Mouse (Mus musculus) 3T3-L1 (cell line): ENCODE measurements at regions not wholly inside any gene's neighbourhood (a gene's known extent, or its start where the extent isn't known, plus 50 kb on each side); places are given as distances from the start of the nearest gene placed in this dataset.

ENCODE experiments used
- DNase-seq: peaks from one replicate; pipeline ENCODE4 v3.0.0-alpha.2; 2015; ENCODE audit warnings: low read depth, low spot score

DNA sequence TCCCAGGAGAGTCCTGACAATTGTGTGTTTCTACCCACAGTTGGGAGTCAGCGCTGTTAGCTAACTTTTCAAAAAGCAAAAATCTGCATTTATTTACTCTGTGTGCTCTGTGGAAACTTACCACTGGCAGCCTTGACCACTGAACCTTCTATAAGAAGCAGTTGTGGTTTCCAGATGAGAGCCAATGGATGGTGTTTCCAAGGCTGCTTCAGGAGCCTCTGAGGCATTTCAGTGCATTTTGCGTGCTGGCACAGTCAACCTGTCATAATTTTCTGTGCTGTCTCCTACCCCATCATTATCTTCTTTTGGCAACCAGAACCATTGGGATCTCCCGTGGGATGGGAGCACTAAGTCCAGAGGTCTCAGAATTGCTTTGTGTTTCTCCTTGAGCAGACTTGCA lies 60.3 kb downstream of the 4930544G11Rik start:
- no peak for DNase-seq

DNA sequence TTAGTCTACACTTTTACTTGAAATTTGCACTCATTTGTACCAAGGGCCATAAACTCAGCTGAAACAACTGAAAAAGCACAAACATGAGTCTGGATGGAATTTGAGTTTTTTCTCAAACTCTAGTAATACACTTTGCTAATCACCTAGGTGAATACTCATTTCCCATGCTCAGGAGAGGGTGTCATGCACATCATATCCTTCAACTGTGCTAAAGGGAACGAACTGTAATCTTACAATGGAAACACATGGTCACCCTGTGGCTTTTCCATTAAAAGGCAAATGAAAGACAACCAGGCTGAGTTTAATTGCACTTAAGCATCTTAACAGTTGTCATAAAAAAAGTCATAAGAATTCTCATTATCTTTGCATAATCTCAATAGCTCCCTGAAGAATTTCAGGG lies 71.1 kb downstream of the 4930544G11Rik start:
- no peak for DNase-seq

DNA sequence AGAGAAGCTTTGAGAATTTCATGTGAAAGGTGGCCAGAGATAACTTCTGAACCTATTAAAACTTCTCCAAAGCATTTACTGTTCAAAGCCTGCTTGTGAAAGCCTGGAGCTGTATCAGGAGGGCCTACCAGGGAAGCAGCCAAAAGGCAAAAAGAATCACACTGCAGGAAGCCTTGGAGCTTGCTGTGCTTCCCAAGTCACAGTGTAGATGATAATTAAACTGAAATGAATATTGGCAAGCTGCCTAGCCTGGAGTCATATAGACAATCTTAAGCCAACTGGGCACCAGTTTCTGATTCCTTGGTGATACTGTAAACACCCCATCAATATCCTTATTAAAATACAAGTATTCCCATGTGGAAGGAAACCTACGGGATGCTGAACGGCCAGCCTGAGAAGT lies 84.4 kb downstream of the 4930544G11Rik start:
- no peak for DNase-seq

DNA sequence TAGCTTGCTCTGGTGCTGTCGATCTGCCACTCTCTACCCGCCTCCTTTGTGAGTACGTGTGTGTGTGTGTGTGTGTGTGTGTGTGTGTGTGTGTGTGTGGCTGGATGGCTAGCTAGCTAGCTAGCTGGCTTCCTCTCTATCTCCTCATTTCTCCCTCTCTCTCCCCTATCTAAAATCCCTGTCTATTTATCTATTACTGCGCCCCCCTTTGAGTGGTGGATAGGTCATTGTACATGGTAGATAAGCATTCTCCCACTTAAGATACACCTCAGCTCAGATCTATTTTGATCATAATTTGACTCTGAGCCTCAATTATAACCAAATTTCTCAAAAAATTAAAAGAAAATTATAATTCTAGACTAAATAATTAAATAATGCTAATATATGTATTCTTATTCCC lies 99.4 kb downstream of the 4930544G11Rik start:
- no peak for DNase-seq

DNA sequence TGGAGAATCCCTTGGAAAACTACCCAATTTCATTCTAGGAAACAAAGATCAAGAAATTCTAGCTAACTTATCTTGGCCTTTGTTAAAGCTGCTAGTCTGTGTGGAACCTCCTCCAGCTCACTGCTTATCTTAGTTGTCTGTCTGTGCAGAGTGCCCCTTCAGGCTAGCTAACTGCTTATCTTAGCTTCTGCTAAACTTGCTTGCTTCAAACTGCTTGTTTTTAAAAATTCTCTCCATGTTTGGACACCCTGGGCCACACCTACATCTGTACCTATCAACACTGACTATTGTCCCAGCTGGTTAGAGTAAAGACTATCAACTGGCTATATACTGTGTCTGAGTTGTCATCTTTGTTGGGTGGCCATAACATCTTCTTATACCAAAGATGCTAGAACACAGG lies 100.0 kb downstream of the 4930544G11Rik start:
- no peak for DNase-seq

DNA sequence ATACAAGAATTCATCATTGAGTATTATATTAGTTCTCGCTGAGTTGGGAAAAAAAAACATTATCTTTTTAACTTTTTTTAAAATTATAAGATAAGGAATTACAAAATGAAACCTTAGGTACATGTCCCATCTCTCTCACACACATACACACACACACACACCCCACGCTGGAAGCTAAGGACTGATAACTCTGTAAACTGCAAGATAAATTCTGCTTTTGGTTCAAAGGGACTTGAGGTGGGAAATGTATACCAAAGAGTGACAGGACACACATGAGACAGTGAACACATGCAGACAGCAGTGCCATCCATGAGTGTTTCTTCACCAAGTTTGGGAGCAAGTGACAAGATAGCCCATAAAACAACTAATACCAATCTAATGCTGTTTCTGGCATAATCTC lies 100.8 kb downstream of the 4930544G11Rik start:
- DNase-seq: no peak

DNA sequence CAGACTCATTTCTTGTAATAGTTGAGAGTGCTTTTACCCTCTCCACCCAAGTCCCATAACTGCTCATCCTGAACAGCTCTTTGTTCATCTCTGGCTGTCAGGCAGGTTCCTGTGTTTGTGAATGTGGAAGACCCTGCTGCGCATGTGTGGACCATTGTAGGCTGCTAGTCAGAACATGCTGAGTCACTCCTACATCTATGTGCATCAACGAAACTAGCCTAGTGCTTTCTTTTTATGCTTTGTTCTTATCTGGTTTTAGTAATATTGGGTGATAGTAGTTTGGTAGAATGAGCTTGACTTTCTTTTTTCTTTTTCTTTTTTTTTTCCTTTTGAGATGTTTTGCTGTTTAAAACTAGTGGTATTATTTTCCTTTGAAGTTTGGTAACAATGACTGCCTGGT lies 116.5 kb downstream of the 4930544G11Rik start:
- DNase-seq: peak; percentile 12

DNA sequence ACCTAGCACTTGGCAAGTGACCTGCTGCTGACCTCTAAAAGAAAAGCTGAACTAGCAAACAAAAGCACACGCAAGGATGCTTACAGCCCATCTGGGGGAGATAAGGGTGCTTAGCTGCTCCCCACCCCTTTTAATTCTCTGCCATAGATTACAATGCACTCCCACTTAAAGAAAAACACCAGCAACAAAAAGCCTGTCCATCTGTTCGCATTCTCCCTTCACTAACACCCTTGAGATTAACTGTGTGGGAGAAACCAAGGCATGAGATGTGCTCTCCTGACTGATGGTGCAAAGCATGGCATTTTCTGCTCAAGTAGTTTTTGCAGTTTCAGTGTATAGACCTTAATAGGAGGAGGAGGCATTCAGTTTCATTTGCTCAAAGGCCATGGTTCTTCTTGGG lies 125.0 kb downstream of the 4930544G11Rik start:
- DNase-seq: no peak

DNA sequence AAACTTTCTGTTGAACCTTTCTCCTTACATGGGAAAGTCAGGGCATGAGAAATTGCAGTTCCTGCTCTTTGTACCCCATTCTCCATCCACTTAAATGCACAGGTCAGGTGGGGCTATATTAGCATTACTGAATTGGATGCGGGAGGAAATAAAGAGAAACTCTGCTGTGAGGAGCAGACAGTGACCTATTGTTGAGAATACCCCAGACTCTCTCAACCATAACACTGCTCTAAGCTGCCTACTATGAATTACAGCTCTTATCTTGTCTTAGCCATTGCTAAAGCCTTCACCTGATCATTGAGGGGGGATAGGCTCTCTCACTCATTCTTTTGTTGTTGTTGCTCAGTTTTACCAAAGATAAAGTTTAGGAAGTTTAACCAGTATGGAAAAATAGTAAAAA lies 126.4 kb downstream of the 4930544G11Rik start:
- DNase-seq: no peak

DNA sequence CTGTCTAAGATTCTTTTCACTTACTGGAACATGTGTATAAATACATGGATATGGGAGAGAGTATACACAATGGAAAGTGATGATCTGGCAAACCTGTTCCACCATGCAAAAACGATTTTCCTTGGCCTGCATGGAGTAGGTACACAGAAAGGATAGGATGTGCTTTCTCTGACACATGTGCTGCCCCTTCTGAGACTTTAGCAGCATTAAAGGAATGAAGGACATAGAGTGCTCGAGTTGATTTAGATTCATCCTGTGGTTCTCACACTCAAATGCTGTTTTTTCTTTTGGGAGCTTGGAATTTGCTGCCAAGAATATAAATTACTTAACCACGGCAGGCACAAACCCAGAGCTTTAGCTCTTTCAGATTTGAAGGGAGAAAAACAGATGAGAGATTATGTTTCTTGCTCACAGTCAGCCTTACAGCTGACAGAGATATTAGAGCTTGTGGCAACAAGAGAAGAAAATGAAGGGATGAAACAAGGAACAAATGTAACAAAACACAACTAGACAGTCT lies 149.2 kb downstream of the 4930544G11Rik start:
- no peak for DNase-seq

DNA sequence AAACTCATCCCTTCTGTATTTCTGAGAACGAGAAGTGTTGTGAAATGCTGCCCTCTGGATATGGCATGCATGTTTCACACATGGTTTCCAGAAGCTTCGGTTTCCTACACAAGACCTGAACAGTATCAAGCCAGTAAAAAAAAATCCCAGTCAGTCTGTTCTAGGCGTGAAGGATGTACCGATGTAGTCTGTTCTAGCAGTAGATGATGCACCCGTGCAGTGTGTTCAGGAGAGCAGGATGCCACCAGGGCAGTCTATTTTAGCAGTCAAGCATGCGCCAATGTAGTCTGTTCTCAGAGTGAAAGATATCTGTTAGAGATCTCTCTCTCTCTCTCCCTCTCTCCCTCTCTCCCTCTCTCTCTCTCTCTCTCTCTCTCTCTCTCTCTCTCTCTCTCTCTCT lies 162.0 kb downstream of the 4930544G11Rik start:
- DNase-seq: no peak

DNA sequence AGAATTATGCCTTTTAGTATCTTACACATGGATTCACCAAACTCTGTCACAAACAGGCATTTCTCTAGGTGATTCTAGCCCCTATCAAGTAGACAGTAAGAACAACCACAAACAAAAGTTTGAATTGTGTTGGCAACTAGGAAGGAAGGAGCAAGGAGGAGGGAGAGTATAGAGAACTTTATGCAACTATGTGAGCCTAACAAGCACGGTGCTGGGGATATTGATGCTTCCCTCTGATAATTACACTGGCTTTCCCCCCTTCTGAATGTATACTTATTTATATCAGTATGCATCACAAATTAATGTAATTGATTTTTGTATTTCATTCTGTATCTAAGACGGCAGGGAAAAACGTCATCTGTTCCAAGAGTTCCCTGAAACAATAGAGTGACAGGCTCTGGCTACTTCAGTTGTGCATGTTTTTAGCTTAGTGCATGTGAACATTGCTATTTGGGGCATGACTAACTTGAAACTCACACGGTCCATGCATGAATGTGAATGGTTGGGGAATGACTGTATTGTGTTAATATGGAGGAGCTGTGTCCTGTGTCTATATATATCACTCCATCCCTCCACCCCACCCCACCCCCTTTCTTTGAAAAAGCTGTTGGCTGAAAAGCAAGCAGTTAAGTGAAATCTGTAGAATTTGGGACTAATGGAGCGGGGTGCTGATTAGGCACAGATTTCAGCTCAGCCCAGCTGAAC lies 169.2 kb downstream of the 4930544G11Rik start:
- DNase-seq: no peak

DNA sequence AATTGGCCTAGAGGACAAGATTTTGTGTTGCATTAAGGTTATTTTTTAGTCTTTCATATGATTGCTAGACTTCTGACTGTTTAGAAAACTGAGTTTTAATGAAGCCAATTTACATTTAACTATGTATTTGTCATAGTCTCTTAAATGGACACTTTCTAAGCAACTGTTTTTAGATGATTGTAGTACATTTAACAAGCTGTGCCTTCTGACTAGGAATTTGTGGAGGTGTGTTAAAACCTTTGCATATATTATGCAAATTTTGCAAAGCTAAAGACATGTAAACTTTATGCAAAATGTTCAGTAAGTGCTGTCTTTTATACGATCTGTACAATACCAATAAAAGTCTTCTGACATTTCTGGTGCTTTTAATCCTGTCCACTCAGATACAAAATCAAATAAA lies 171.9 kb downstream of the 4930544G11Rik start:
- DNase-seq: no peak

DNA sequence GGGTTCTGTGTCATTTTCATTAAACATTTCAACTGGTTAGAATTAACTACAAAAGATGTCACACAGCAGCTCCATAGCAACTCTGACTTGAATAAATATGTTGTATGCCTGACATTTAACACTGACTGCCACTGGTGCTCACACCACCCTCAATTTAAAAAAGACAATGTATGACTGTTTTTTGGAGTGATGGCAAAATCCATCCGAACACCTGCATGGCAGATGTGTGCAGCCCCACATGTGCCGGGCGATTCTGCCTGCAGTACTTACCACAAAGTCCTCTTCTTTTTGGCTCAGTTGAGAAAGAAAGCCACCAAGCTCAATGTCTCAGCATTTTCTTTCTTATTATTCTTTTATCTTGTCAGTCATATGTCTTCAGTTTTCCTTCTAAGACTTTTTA lies 199.4 kb downstream of the 4930544G11Rik start:
- DNase-seq: no peak

DNA sequence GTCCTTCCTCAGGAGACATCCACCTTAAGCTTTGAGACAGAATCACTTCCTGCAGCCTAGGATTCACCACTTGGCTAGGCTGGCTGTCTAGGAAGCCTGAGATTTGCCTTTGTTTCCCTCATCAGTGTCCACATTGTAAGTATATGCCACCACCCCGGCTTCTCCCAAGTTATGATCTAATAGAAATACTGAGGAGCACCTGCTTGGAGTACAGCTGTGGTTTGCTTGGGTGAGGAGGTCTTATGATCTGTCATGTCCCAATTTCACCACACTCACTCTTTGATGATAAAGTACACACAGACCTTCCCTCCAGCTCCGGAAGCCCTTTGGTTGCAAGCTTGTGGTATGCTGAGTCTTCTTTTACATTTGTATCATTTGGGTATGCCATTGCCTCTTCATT lies 202.4 kb downstream of the 4930544G11Rik start:
- DNase-seq: no peak

DNA sequence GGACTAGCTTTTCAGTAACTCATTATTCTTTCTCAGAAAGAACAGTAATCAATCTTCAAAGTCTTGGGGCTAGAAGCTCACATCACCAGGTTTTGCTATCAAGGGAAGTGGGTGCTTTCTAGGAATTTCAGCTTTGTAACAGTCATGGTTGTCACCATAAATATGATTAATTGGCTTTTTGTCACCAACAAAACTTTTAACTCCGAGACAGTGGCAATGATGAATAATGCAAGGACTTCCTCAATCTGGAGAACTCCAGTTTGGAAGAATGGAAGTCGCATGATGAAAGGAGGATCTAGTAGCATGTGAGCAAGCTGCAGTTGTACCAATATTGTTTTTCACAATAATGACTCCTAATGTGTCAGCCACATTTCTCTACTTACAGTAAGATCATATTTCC lies 208.4 kb downstream of the 4930544G11Rik start:
- no peak for DNase-seq

DNA sequence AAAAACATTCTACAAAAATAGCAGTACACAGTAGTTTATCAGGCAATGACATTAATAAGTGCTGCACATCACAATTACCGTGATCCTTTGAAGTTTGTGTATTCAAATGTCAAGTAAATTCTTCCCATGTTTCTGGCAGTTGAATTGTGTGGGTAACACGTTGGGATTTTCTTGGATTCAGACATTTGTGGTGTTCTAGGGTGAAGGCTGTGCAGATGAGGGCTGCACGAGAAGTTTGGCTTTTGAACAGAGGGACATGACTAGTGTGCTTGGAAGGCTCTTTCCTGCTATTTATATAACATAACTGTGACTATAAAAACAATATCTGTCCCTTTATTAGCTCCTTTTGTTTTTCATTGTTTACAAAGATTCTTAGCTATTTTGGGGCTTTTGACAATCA lies 216.5 kb downstream of the 4930544G11Rik start:
- DNase-seq: no peak

DNA sequence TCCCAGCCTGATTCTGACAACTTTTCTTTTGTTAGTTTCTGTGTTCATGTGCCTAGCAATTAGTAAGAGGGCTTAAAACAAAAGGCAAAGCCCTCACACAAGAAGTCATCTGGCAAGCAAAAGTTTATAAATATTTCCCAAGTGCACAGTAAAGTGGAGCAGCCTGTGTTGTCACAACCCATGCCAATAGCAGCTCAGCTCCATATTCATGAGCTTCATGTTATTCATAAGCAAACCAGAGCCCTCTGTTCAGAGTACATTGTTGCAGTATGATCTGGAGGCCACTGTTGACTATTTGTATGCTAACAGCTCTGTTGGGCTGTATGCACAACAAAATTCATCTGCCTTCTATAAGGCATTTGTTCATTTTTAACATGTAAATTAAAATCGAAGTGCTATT lies 245.6 kb downstream of the 4930544G11Rik start:
- no peak for DNase-seq

DNA sequence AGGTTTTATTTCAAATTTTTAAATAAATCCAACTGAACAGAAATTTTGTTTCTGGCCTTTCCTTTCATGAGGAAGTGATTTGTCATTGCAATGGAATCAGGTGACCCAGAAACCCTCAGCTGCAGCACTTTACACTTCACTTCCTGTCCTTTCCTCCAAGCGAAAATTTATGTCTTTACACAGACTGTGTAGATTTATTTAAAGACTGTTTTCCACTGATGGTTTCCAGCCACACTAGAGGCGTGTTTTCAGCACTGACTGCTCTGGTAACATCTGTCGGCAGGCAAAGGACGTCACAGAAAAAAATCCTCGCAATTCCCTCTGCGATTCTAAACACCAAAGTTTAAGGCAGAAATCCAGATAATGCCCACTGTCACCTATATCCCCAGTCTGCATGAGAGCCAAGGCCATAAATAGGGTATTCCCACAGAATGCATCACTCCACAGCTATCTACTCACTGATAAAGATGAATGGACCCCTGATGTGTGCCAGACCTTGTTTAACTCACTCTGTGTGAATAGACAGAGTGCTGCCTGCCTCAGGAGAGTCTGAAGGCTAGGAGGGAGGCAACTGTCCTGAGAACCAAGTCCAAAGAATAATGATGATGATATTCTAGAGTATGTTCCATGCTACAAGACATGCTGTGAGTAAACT lies 247.9 kb downstream of the 4930544G11Rik start:
- DNase-seq: no peak

DNA sequence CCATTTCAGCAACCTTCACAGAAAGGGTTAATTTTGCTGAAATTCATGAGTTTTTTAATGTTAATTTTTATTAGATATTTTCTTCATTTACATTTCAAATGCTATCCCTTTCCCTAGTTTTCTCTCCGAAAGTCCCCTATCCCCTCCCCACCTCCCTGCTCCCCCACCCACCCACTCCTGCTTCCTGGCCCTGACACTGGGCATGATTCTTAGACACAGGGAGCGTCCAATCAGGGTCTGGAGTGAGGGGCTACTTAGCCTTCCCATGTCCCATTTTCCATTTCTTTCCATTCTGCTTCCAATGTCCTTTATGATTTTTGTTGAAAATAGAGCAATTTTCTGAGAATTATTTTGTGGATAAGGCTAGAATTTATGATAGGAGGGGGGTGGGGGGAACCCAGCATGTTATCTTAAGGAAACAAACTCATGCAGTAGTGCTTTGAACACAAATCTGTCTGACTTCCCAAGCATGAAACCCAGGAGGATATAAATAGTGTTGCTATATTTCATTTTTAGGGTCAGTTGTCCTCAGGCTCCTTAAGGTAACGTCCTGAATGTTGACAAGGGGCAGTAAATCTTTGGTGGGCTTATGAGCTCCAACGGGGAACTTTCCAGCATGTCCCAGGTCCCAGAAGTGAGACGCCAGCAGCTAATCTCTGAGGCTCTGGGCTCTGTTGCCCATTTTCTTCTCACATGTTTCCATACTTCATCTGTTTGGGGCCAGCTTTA lies 254.0 kb downstream of the 4930544G11Rik start:
- no peak for DNase-seq

DNA sequence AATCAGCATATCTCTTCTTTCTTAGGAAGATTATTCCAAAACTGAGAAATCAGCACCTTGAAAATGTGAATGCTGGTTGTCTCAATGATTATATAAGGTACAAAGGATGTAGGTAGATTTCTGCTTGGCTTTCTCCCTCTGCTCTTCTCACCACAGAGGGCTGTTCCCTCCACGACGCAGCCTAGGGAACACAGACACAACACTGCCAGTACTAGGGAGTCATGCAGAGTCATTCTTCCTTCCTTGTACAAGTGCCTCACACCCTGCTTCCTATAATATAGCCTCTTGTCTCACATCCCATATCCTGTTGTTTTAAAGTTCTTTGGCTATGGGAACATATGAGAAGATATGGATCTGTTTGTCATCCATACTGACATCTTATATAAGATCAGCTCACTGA lies 265.1 kb downstream of the 4930544G11Rik start:
- no peak for DNase-seq

DNA sequence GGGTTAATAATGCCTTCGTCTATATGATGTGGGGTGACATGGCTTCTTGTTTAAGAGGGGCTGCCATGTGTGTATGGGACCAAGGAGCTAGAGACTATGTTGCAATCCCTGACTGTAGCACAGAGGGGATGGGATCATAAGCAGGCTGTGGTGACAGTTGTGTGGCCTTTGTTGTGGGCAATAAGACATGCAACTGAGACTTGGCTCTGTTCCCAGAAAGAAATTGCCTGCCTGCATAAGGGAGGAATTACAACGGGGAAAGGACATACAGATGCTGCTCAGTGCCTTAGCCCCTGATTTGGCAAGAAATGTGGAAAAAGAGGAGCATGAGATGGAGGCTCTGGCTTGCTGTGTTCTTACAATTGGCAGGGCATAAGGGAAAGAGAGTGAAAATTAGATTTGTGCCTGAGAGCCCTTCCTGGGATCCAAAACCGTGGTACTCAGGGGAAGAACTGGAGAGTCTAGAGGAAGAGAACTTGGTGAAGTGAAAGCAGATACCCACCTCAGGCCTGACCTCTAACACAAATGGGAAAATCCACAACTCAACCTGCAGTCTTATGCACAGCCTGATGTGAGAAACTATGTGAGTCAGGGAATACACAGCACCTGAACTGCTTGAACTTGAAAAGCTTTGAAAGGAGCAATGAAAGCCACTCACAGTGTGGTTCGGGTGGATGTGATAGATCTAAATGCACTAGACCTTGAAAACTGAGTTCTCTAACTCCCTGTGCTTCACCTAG lies 271.9 kb downstream of the 4930544G11Rik start:
- DNase-seq: peak; percentile 10
